Mouse (Mus musculus) liver, embryonic 12.5 days (tissue): ENCODE measurements around the gene Tab1. TPM values are rescaled to one million over a fixed set of nuclear protein-coding genes. Genes with fewer than 3 reads are reported as not detected.

Experiments used
- ATAC-seq: fragments of 200-750 bp; cut with Nextera tagmentation; 2 replicates; pipeline ENCODE4 v1.8.0; 2017; ENCODE audit warnings: moderate number of reproducible peaks, mild to moderate bottlenecking, moderate library complexity
- H3K27ac ChIP-seq: fragments of 300-500 bp; sonication (generic); 2 replicates; pipeline ENCODE4 v1.5.1; 2016; ENCODE audit warnings: mild to moderate bottlenecking
- H3K27me3 ChIP-seq: fragments of 300-500 bp; sonication (generic); replicated peaks from 2 replicates; pipeline ENCODE4 v1.6.1; 2016; ENCODE audit warnings: mild to moderate bottlenecking, moderate library complexity
- H3K36me3 ChIP-seq: fragments of 300-500 bp; sonication (generic); 2 replicates; pipeline ENCODE4 v1.6.1; 2016; ENCODE audit warnings: mild to moderate bottlenecking, moderate library complexity
- H3K4me1 ChIP-seq: fragments of 300-500 bp; sonication (generic); 2 replicates; pipeline ENCODE4 v1.6.1; 2016
- H3K4me2 ChIP-seq: fragments of 300-500 bp; sonication (generic); 2 replicates; pipeline ENCODE4 v1.6.1; 2016; ENCODE audit warnings: mild to moderate bottlenecking, moderate library complexity
- H3K4me3 ChIP-seq: fragments of 300-500 bp; sonication (generic); 2 replicates; pipeline ENCODE4 v1.5.1; 2016; ENCODE audit warnings: mild to moderate bottlenecking, moderate library complexity
- H3K9ac ChIP-seq: fragments of 300-500 bp; sonication (generic); 2 replicates; pipeline ENCODE4 v1.6.1; 2016; ENCODE audit warnings: mild to moderate bottlenecking, moderate library complexity
- H3K9me3 ChIP-seq: fragments of 300-500 bp; sonication (generic); replicated peaks from 2 replicates; pipeline ENCODE4 v1.6.1; 2016; ENCODE audit warnings: mild to moderate bottlenecking, moderate library complexity
- WGBS: fragments of 180-500 bp; shearing (Covaris S2); methylation state at CpG from one replicate; pipeline ENCODE4 v1.1.7; 2016; ENCODE audit not compliant: insufficient replicate concordance; 5-methylcytosine and 5-hydroxymethylcytosine counted together
- polyA plus RNA-seq: library from polyadenylated mRNA; unstranded; fragments of >200 nt; fragmentation: Nextera tagmentation; extraction: Ambion mirVana; gene quantifications from 2 replicates; pipeline ENCODE4 v1.2.1, GENCODE M21; 2016

Gene Tab1
- polyA plus RNA-seq, 1 experiment from 2014 or later = 18.9 TPM

- H3K36me3 ChIP-seq = peaks cover 100% of the 10 kb centered on the region
- ATAC-seq = no peak
- H3K4me3 ChIP-seq = no peak overlapping the region
- 88% methylated on average over 22 of the region's 22 CpGs for WGBS
- H3K4me1 ChIP-seq = peaks cover 18% of the 10 kb centered on the region
- no peaks in the 10 kb centered on the region for H3K9me3 ChIP-seq
- no peaks in the 10 kb centered on the region for H3K27me3 ChIP-seq
- H3K27ac ChIP-seq = no peak overlapping the region
- no peak overlapping the region for H3K4me2 ChIP-seq
- no peak overlapping the region for H3K9ac ChIP-seq
These were observed 24.4 kb downstream of the Tab1 start for GRCm38 (mm10) chr15:80157197-80157943.

- Histone ChIP-seq H3K36me3 (peaks cover 95% of the 10 kb centered on the region), H3K9me3 (no peaks in the 10 kb centered on the region), H3K9ac (no peak overlapping the region), H3K4me3 (no peak overlapping the region), H3K4me1 (peaks cover 18% of the 10 kb centered on the region), H3K27me3 (no peaks in the 10 kb centered on the region), H3K4me2 (no peak overlapping the region), H3K27ac (no peak overlapping the region)
- WGBS = 78% methylated on average over 5 of the region's 5 CpGs
- no peak for ATAC-seq
These were observed 25.2 kb downstream of the Tab1 start for GRCm38 (mm10) chr15:80158001-80158706.

GRCm38 (mm10) chr15:80158707-80159090, 25.8 kb downstream of the Tab1 start:
- H3K9me3 ChIP-seq = no peaks in the 10 kb centered on the region
- H3K27ac ChIP-seq = 0 out of 2 replicates have a peak overlapping the region, but pooled peaks have one; percentile 49
- no peak for ATAC-seq
- H3K9ac ChIP-seq = no peak overlapping the region
- WGBS = 68% methylated on average over 4 of the region's 4 CpGs
- peaks cover 94% of the 10 kb centered on the region for H3K36me3 ChIP-seq
- no peak overlapping the region for H3K4me2 ChIP-seq
- no peaks in the 10 kb centered on the region for H3K27me3 ChIP-seq
- peaks cover 18% of the 10 kb centered on the region for H3K4me1 ChIP-seq
- H3K4me3 ChIP-seq = no peak overlapping the region

DNA sequence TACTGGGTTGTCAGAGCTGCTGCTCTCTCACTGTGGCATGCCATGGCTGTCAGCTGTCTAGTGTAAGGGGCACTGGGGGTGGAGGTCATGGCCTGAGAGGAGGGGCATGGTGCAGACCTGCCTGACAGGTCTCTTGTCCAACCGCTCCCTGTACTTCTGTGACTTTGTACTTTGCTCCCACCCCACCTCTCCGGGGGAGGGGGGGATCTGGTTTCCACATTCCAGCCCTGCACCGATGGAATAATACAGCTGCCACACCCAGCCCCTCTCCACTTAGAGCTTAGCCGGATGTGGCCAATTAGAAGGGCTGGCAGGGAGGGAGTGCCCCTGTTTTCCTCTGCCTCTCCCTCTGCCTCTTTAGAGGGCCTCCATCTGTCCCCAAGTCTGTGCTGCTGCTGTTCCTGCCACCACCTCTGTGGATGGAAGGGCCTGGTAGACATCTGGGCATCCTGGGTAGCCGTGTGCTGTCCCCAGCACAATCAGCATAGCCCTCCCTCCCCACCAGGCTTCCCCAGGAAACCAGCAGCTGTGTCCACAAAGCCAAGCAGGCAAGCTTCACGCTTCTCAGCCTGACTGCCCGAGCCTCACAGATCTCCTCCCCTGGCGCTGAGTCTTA, 26.5 kb downstream of the Tab1 start:
- WGBS = 56% methylated on average over 8 of the region's 8 CpGs
- Histone ChIP-seq H3K9ac (no peak overlapping the region), H3K36me3 (peaks cover 87% of the 10 kb centered on the region), H3K4me3 (no peak overlapping the region), H3K27me3 (no peaks in the 10 kb centered on the region), H3K9me3 (no peaks in the 10 kb centered on the region), H3K4me1 (peaks cover 18% of the 10 kb centered on the region), H3K4me2 (no peak overlapping the region), H3K27ac (peak overlapping the region; percentile 49; the same call in 1 of the 2 replicates)
- peak; percentile 65 for ATAC-seq

DNA sequence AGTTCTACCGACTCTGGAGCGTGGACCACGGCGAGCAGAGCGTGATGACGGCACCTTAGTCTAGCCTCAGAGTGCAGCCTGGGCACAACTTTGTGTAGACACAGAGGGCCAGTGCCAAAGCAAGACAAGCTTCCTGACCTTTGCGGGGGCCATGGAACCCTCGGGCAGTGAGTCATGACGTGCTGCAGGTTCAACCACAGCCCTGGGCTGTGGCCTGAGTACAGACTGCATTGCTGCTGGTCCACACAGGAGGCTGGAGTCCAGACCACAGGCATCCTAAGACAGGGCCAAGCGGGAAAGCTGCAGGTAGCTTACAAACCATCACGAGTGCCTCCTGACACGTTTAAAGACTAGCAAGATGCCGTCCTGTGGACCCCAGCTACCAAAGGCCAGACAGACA, 27.3 kb downstream of the Tab1 start:
- no peak for ATAC-seq
- WGBS = 82% methylated on average over 13 of the region's 13 CpGs
- Histone ChIP-seq H3K27ac (peak overlapping the region; percentile 46; the same call in 1 of the 2 replicates), H3K9ac (no peak overlapping the region), H3K4me2 (no peak overlapping the region), H3K9me3 (no peaks in the 10 kb centered on the region), H3K27me3 (no peaks in the 10 kb centered on the region), H3K4me1 (peaks cover 19% of the 10 kb centered on the region), H3K4me3 (no peak overlapping the region), H3K36me3 (peaks cover 79% of the 10 kb centered on the region)

DNA sequence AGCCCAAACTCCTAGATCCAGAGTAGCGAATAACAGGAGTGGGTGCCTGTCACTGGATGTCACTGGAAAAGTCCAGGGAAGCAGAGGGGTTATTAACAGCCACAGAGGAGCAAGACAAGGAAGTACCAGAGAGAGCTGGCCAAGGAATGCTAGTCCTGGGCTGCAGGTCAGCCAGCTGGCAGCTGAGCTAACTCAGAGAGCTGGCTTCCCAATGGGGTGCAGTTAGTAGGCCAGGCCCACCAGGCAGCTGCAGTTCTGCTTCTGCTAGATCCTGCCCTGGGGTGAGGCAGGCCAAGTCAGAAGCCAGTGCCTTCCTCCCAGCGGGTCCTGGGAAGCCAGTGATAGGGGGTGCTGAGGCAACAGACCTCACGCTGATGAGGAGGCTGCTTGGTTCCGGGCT, 27.8 kb downstream of the Tab1 start:
- WGBS = 86% methylated on average over 4 of the region's 4 CpGs
- no peak overlapping the region for H3K9ac ChIP-seq
- no peaks in the 10 kb centered on the region for H3K27me3 ChIP-seq
- H3K4me1 ChIP-seq = peaks cover 21% of the 10 kb centered on the region
- peaks cover 74% of the 10 kb centered on the region for H3K36me3 ChIP-seq
- H3K4me2 ChIP-seq = no peak overlapping the region
- no peak overlapping the region for H3K4me3 ChIP-seq
- H3K27ac ChIP-seq = no peak overlapping the region
- no peaks in the 10 kb centered on the region for H3K9me3 ChIP-seq
- no peak for ATAC-seq

DNA sequence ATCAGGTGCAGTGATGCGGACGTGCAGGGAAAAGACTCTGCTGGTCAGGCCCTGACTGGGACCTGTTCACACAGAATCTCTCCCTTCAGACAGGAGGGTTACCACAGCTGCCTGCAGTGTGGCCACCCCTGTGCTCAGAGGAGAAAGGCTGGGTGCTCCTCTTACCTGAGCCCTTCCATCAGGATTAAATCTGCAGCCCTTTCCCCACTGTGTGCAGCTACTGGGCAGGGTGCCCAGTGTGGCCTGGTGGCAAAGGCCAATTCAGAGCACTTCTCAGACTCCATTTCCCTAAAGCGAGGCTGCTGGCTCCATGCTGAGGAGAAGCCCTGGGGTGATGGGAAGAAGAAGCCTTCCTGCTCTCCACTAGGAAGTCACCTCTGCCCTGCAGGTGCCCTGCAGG, 28.3 kb downstream of the Tab1 start:
- ATAC-seq = no peak
- H3K9me3 ChIP-seq = no peaks in the 10 kb centered on the region
- WGBS = 82% methylated on average over 3 of the region's 3 CpGs
- H3K27me3 ChIP-seq = no peaks in the 10 kb centered on the region
- H3K4me1 ChIP-seq = peaks cover 21% of the 10 kb centered on the region
- no peak overlapping the region for H3K27ac ChIP-seq
- H3K9ac ChIP-seq = no peak overlapping the region
- H3K4me3 ChIP-seq = no peak overlapping the region
- no peak overlapping the region for H3K4me2 ChIP-seq
- peaks cover 69% of the 10 kb centered on the region for H3K36me3 ChIP-seq

DNA sequence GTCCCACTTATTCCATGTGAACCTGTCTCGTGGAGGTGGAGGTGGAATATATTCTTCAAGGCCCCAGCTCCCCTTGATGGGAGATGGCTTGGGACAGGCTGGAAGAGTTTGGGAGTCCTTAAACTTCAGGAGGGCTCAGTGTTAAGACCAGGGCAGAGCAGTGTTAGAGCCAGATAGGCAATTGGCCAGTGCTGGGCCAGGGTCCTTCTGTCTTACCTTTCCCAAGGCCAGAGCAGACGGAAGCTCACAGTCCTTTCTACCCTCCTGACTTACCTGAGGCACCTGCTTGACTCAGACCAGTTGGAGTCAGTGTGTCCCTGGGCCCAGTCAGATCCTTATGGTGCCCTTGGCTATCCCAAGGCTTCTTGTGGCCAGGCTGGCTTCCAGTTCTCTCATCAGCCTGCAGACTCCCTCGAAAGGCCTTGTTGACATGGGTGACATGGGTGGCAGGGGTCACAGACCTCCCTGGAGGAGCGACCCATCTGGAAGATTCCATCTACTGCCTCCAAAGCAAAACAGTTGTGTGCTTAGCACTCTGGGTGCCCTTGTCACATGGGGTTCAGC, 29.6 kb downstream of the Tab1 start:
- ATAC-seq = no peak
- H3K9me3 ChIP-seq = no peaks in the 10 kb centered on the region
- no peak overlapping the region for H3K4me2 ChIP-seq
- WGBS = 74% methylated on average over 4 of the region's 4 CpGs
- H3K4me1 ChIP-seq = peaks cover 21% of the 10 kb centered on the region
- 0 out of 2 replicates have a peak, but pooled peaks cover 8% of the 10 kb centered on the region for H3K27me3 ChIP-seq
- H3K27ac ChIP-seq = no peak overlapping the region
- H3K9ac ChIP-seq = no peak overlapping the region
- H3K4me3 ChIP-seq = no peak overlapping the region
- peaks cover 56% of the 10 kb centered on the region for H3K36me3 ChIP-seq

DNA sequence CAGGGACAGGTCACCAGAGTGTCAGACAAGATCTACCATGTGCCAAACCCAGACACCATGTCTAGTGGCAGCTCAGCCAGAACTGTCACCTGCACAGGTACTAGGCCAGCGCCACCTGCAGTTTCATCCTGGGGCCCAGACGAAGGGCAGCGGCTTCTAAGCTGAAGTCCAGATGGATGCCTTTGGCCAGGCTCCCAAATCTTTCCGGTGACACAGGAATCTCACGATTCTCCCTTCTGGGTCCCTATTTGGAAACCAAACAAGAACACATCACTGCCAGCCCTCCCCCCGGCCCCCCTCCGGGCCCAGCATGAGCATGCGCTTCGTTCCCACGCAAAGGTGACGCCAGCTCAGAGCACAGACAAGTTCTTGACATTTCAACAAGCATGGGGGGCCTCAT, 30.3 kb downstream of the Tab1 start:
- Histone ChIP-seq H3K36me3 (peaks cover 49% of the 10 kb centered on the region), H3K9me3 (no peaks in the 10 kb centered on the region), H3K4me1 (peaks cover 20% of the 10 kb centered on the region), H3K4me3 (no peak overlapping the region), H3K4me2 (no peak overlapping the region), H3K9ac (no peak overlapping the region), H3K27ac (no peak overlapping the region), H3K27me3 (peaks cover 16% of the 10 kb centered on the region; the same call in 1 of the 2 replicates)
- ATAC-seq = no peak
- 87% methylated on average over 11 of the region's 11 CpGs for WGBS

DNA sequence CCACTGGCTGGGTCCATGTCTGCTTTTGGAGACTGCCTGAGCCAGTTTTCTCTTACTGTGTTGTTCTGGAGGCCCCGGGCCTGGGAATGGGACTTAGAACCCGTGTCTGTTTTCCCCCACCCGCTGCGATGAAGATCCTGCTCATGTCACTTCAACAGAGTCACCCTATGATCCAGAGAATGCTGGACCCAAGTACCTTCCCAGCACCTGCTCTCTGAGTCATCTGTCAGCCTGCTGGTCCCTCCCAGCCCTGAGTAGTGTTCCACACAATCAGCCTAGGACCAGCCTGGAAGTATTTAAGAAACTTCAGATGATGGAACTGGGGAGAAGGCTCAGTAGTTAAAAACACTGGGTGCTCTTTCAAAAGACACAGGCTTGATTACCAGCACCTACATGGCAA, 30.8 kb downstream of the Tab1 start:
- ATAC-seq = no peak
- no peak overlapping the region for H3K4me2 ChIP-seq
- no peak overlapping the region for H3K27ac ChIP-seq
- peaks cover 18% of the 10 kb centered on the region; the same call in 1 of the 2 replicates for H3K27me3 ChIP-seq
- H3K9me3 ChIP-seq = no peaks in the 10 kb centered on the region
- H3K9ac ChIP-seq = no peak overlapping the region
- H3K36me3 ChIP-seq = peaks cover 44% of the 10 kb centered on the region
- 83% methylated on average over 4 of the region's 4 CpGs for WGBS
- peaks cover 16% of the 10 kb centered on the region for H3K4me1 ChIP-seq
- no peak overlapping the region for H3K4me3 ChIP-seq

DNA sequence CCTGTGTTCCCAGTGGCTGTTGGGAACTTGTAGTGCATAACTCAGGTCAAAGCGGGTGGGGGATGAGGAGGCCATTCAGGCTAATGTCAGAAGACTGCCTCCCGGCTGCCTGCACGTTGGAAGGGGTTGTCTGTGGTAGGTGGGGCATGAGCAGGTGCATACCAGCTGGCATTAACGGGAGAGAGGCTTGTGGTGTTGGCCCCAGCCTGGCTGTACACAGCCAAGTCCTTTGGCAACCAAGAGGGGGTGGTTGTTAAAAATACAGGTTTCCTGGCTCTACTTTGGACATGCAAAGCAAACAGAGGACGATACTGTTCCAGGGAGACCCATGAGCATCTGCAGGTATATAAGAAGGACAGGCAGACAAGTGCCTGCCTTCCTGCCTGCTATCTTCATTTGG, 32.5 kb downstream of the Tab1 start:
- ATAC-seq = no peak
- Histone ChIP-seq H3K27me3 (peaks cover 35% of the 10 kb centered on the region), H3K4me1 (0 out of 2 replicates have a peak, but pooled peaks cover 3% of the 10 kb centered on the region), H3K9ac (no peak overlapping the region), H3K4me3 (no peak overlapping the region), H3K27ac (no peak overlapping the region), H3K4me2 (no peak overlapping the region), H3K36me3 (peaks cover 27% of the 10 kb centered on the region), H3K9me3 (no peaks in the 10 kb centered on the region)
- WGBS = 47% methylated on average over 5 of the region's 5 CpGs

GRCm38 (mm10) chr15:80169484-80169883, 36.6 kb downstream of the Tab1 start:
- ATAC-seq = no peak
- peaks cover 29% of the 10 kb centered on the region for H3K4me1 ChIP-seq
- no peak overlapping the region for H3K9ac ChIP-seq
- no peak overlapping the region for H3K4me3 ChIP-seq
- peaks cover 76% of the 10 kb centered on the region for H3K27me3 ChIP-seq
- H3K4me2 ChIP-seq = no peak overlapping the region
- WGBS = 93% methylated on average over 1 of the region's 1 CpGs
- no peaks in the 10 kb centered on the region for H3K36me3 ChIP-seq
- no peaks in the 10 kb centered on the region for H3K9me3 ChIP-seq
- no peak overlapping the region for H3K27ac ChIP-seq
